Mouse (Mus musculus): ENCODE measurements around the gene Adcy5. TPM values are rescaled to one million over a fixed set of nuclear protein-coding genes. Genes with fewer than 3 reads are reported as not detected.

Adcy5 gene
- total and polyA plus RNA-seq, 2 experiments from 2014 or later = 11.3 to 81.4 TPM

DNA sequence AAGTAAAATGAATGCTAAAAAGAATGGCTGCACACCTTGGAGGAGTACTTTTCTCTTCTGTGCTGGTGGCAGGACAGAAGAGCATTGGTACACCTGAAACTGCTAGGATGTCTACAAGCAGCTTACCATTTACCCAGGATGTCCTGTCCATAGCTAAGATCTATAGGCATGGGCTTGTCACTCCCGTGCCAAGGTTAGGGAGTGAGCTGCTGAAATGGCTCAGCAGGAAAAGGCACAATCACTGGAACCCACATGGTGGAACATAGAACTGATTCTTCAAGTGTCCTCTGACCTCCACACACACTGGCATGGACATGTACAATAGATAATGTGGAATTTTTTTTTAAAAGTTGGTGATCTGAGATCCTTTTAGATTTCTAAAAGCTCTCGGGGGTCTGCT, 152.7 kb downstream of the Adcy5 start:
- Histone ChIP-seq H3K4me2 (ENCODE audit: low read depth, low read length) (no peak overlapping the region), H3K27me3 (ENCODE audit: control insufficient read depth, insufficient read depth, low read length) (no peaks in the 10 kb centered on the region), H3K9ac (replicated peaks; ENCODE audit: low read depth, low read length) (no peak overlapping the region), H3K4me1 (ENCODE audit: control insufficient read depth, insufficient read depth) (peaks cover 43% of the 10 kb centered on the region), H3K27ac (ENCODE audit: low read depth) (0 out of 2 replicates have a peak overlapping the region, but pooled peaks have one; percentile 70), H3K9me3 (replicated peaks; ENCODE audit: control insufficient read depth, low read length) (no peaks in the 10 kb centered on the region), H3K36me3 (replicated peaks; ENCODE audit: control insufficient read depth, insufficient read depth, low read length) (peaks cover 30% of the 10 kb centered on the region), H3K4me3 (ENCODE audit: low read depth, low read length) (no peak overlapping the region)
- WGBS = 84% methylated on average over 2 of the region's 2 CpGs
- TF ChIP-seq CTCF (IDR thresholded peaks at IDR 0.05; ENCODE audit: low read depth) = no peak
- TF ChIP-seq EP300 (IDR thresholded peaks at IDR 0.05; ENCODE audit: low read depth) = no peak
- ATAC-seq (ENCODE audit: insufficient read depth, low read depth) (no peak), DNase-seq (ENCODE audit: low spot score) (no peak)

- 73% methylated on average over 6 of the region's 6 CpGs for WGBS
Observed at GRCm38 (mm10) chr16:35308016-35308415, 153.3 kb downstream of the Adcy5 start.

DNA sequence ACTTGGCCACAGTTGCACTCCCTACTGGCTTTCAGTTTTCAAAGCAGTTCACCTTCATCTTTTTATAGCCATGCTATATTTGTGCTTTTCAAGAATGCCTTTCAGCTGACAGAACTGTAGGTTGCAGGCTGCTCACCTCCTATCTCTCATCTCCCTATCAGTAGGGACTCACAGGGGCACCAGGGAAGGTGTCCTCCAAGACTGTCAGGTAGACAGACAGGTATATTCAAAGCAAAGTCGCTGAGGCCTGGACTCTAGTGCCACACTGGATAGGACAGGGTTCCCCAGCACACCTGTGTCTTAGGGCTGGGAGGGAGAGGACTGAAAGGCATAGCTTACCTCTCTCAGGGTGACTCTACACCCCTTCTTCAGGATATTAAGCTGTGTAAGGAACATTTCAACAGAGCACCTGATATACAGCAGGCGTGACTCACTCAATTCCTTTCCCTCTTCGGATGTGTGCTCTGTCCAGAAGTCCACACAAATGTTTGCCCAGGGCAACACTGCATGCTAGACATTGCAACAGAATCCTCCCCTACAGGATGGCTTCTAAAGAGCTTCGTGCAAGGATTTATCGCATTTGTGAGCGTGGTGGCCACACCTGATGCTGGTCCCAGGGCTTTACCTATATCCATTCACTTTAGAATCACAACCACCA, 153.9 kb downstream of the Adcy5 start:
- H3K27ac ChIP-seq (ENCODE audit: low read depth) = peak overlapping the region; percentile 70; the same call in 1 of the 2 replicates
- H3K9me3 ChIP-seq (replicated peaks; ENCODE audit: control insufficient read depth, low read length) = no peaks in the 10 kb centered on the region
- H3K4me1 ChIP-seq (ENCODE audit: control insufficient read depth, insufficient read depth) = peaks cover 38% of the 10 kb centered on the region
- no peak overlapping the region for H3K4me3 ChIP-seq (ENCODE audit: low read depth, low read length)
- DNase-seq (ENCODE audit: low spot score) (no peak), ATAC-seq (ENCODE audit: insufficient read depth, low read depth) (no peak)
- no peak for TF ChIP-seq CTCF (IDR thresholded peaks at IDR 0.05; ENCODE audit: low read depth)
- TF ChIP-seq EP300 (IDR thresholded peaks at IDR 0.05; ENCODE audit: low read depth) = no peak
- no peak overlapping the region for H3K9ac ChIP-seq (replicated peaks; ENCODE audit: low read depth, low read length)
- no peak overlapping the region for H3K4me2 ChIP-seq (ENCODE audit: low read depth, low read length)
- no peaks in the 10 kb centered on the region for H3K27me3 ChIP-seq (ENCODE audit: control insufficient read depth, insufficient read depth, low read length)
- H3K36me3 ChIP-seq (replicated peaks; ENCODE audit: control insufficient read depth, insufficient read depth, low read length) = peaks cover 32% of the 10 kb centered on the region
- WGBS = 77% methylated on average over 6 of the region's 6 CpGs

More at GRCm38 (mm10) chr16:35308016-35308415, 153.3 kb downstream of the Adcy5 start:
- Histone ChIP-seq H3K27ac (ENCODE audit: low read depth) (peak overlapping the region; percentile 70), H3K27me3 (ENCODE audit: control insufficient read depth, insufficient read depth, low read length) (no peaks in the 10 kb centered on the region), H3K36me3 (replicated peaks; ENCODE audit: control insufficient read depth, insufficient read depth, low read length) (peaks cover 32% of the 10 kb centered on the region), H3K4me1 (ENCODE audit: control insufficient read depth, insufficient read depth) (peaks cover 40% of the 10 kb centered on the region), H3K4me2 (ENCODE audit: low read depth, low read length) (no peak overlapping the region), H3K4me3 (ENCODE audit: low read depth, low read length) (no peak overlapping the region), H3K9ac (replicated peaks; ENCODE audit: low read depth, low read length) (no peak overlapping the region), H3K9me3 (replicated peaks; ENCODE audit: control insufficient read depth, low read length) (no peaks in the 10 kb centered on the region)
- TF ChIP-seq CTCF (IDR thresholded peaks at IDR 0.05; ENCODE audit: low read depth) = no peak
- no peak for TF ChIP-seq EP300 (IDR thresholded peaks at IDR 0.05; ENCODE audit: low read depth)
- no peak for DNase-seq (ENCODE audit: low spot score)
- ATAC-seq (ENCODE audit: insufficient read depth, low read depth) = no peak

DNA sequence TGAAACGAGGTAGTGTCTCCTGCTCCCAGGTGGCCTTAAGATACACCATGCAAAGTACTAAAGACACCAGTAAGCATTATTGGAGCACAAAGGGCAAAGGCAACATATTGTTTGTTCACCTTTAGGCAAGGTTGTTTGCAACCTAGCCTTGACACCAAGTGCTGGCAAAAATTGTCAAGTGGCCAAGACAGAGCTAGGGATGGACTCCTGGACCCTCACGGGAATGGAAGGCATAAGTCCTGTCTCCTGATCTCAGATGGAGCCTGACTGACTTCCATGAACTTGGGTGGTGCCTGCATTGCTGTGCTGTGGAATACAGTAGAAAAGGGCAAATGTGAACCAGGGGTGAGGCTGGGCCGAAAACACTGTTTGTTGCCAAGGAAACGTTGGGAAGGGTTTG, 155.0 kb downstream of the Adcy5 start:
- ATAC-seq (ENCODE audit: insufficient read depth, low read depth) = no peak
- no peak overlapping the region for H3K4me3 ChIP-seq (ENCODE audit: low read depth, low read length)
- H3K27ac ChIP-seq (ENCODE audit: low read depth) = no peak overlapping the region
- DNase-seq (ENCODE audit: low spot score) = no peak
- TF ChIP-seq EP300 (IDR thresholded peaks at IDR 0.05; ENCODE audit: low read depth) (no peak), CTCF (IDR thresholded peaks at IDR 0.05; ENCODE audit: low read depth) (no peak)
- H3K9ac ChIP-seq (replicated peaks; ENCODE audit: low read depth, low read length) = no peak overlapping the region
- peaks cover 38% of the 10 kb centered on the region for H3K4me1 ChIP-seq (ENCODE audit: control insufficient read depth, insufficient read depth)
- H3K27me3 ChIP-seq (ENCODE audit: control insufficient read depth, insufficient read depth, low read length) = no peaks in the 10 kb centered on the region
- 80% methylated on average over 4 of the region's 4 CpGs for WGBS
- H3K4me2 ChIP-seq (ENCODE audit: low read depth, low read length) = no peak overlapping the region
- H3K36me3 ChIP-seq (replicated peaks; ENCODE audit: control insufficient read depth, insufficient read depth, low read length) = peaks cover 26% of the 10 kb centered on the region; the same call in 1 of the 2 replicates
- H3K9me3 ChIP-seq (replicated peaks; ENCODE audit: control insufficient read depth, low read length) = no peaks in the 10 kb centered on the region

DNA sequence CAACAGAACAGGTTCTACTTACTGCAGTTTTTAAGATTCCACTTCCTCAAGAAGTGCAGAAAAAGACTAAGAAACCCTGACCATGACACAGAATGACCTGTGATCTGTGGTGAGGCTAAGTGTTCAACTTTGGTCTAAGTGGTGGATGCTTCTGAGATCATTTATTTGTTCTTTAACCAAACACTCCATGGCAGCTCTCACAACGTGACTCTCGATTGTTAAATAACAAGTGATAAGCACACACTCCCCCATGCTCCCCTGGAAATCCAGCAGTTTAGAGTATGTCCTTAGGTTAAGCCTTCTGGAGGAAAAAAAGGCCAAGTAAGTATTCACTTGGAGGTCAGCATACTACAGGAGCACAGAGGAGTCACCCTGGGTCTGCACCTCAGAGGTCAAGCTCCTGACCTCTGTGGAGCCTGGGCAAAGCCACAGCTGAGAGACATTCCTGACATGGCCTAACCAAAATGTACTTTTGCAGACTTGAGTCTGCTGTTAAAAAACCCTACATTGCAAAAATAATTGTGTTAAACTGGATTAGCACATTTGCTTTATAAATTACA, 156.0 kb downstream of the Adcy5 start:
- Histone ChIP-seq H3K4me1 (ENCODE audit: control insufficient read depth, insufficient read depth) (peaks cover 38% of the 10 kb centered on the region), H3K9me3 (replicated peaks; ENCODE audit: control insufficient read depth, low read length) (no peaks in the 10 kb centered on the region), H3K27me3 (ENCODE audit: control insufficient read depth, insufficient read depth, low read length) (no peaks in the 10 kb centered on the region), H3K4me2 (ENCODE audit: low read depth, low read length) (no peak overlapping the region), H3K36me3 (replicated peaks; ENCODE audit: control insufficient read depth, insufficient read depth, low read length) (peaks cover 18% of the 10 kb centered on the region; the same call in 1 of the 2 replicates), H3K9ac (replicated peaks; ENCODE audit: low read depth, low read length) (no peak overlapping the region), H3K4me3 (ENCODE audit: low read depth, low read length) (no peak overlapping the region), H3K27ac (ENCODE audit: low read depth) (no peak overlapping the region)
- WGBS = 14% methylated on average over 2 of the region's 2 CpGs
- TF ChIP-seq EP300 (IDR thresholded peaks at IDR 0.05; ENCODE audit: low read depth) = no peak
- no peak for TF ChIP-seq CTCF (IDR thresholded peaks at IDR 0.05; ENCODE audit: low read depth)
- DNase-seq (ENCODE audit: low spot score) = no peak
- ATAC-seq (ENCODE audit: insufficient read depth, low read depth) = no peak

Measured in heart, postnatal 0 days (tissue).